Mouse (Mus musculus): ENCODE results near the gene Reg3d. TPM values are rescaled to one million over a fixed set of nuclear protein-coding genes. Genes with fewer than 3 reads are reported as not detected.

The Reg3d gene
- polyA plus RNA-seq, 1 experiment from 2014 or later: not detected

Other genes starting within 250 kb of the Reg3d start
- not detected in 2 replicates for gene Reg3b, start 8.2 kb downstream of the Reg3d start, polyA plus RNA-seq (2015; fragmentation: Nextera tagmentation; extraction: Ambion mirVana)
- not detected in 2 replicates for gene Reg3a, start 1.8 kb upstream of the Reg3d start, polyA plus RNA-seq (2015; fragmentation: Nextera tagmentation; extraction: Ambion mirVana)
- not detected in 2 replicates for gene Reg2, start 16.8 kb upstream of the Reg3d start, polyA plus RNA-seq (2015; fragmentation: Nextera tagmentation; extraction: Ambion mirVana)
- 0.21 TPM in 1 of 2 replicates, not detected in the other for gene Reg1, start 43.8 kb upstream of the Reg3d start, polyA plus RNA-seq (2015; fragmentation: Nextera tagmentation; extraction: Ambion mirVana)
- gene Reg3g, start 90.0 kb upstream of the Reg3d start, polyA plus RNA-seq (2015; fragmentation: Nextera tagmentation; extraction: Ambion mirVana): not detected in 2 replicates